Mouse (Mus musculus): Measurements from ENCODE around the gene Sp8. TPM values are rescaled to one million over a fixed set of nuclear protein-coding genes. Genes with fewer than 3 reads are reported as not detected.

Sp8 gene
- not detected for total RNA-seq (2021)

DNA sequence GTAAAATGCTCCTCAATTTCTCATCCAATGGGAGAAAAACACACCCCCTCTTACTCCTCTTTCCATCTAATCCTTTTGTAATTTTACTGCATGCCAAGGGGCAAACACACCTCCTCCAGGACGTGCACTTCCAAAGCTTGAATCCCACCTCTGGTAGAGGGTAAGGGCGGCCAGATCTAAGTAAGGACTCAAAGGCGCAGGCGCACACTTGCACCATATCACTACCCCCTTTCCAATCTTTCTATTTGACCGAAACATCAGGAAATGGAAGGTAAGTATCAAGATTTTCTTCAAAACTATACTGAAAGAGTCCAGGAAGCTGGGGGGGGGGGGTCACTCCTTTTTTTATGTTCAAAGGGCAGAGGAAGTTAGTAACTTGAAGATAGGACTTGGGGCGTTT, at the start of gene Sp8:
TSS of gene Sp8 (plus strand) at position 109 of the 400 bp plus-strand sequence.
- intact Hi-C loops (cut with DNase I): loop anchor here (10.0 kb wide), 1 partner anchor 541 kb away; the partner anchor contains the start of gene Sp4
- DNase-seq: no peak

DNA sequence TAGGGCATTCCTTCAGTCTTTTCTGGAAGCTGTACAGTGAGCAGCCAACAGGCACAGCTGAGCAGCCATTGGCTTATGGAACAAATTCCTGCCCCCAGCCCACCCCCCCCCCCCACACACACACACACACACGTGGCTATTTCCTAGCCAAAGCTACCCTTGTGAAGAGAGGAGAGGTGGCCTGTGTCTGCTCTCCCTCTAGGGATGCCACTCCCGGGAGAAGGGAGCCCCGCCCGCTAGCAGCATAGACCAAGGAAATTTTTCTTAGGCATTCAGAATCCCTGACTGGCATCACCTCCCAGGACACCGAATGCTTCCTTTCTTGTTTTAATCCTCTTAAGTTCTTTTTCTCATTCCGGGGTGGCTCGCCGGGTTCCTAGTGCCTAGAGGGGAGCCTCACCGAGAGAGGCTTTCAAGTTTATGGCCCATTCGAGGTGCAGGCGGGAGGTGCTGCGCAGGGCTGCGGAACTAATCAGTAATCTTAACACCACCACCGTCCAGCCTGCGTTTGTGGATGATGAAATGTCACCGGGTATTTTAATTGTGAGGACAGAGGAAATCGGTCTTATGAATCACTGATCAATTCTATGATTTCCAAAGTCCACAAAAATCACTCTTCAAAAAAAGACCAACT, 34.7 kb upstream of the Sp8 start:
- no peak for DNase-seq
- intact Hi-C loops (cut with DNase I): no loop called here

DNA sequence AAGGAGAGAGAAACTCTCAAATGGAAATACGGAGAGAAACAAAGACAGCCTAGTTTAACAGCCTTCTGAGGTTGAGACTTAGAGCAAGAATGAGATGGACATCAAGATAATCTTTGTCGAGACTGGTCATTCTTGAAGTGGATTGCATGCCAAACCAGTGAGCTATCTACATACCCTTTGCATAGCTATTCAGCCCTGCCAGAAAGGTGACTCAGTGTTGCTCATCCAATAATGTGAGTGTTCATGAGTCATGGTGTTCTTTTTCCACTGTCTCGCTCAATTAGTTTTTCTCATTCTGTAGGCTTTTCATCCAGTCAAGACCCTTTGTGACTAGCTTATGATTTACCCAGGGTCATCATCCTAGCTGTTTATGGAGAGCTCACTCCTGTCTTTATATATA, 31.6 kb upstream of the Sp8 start:
- intact Hi-C loops (cut with DNase I): no loop called here
- no peak for DNase-seq

DNA sequence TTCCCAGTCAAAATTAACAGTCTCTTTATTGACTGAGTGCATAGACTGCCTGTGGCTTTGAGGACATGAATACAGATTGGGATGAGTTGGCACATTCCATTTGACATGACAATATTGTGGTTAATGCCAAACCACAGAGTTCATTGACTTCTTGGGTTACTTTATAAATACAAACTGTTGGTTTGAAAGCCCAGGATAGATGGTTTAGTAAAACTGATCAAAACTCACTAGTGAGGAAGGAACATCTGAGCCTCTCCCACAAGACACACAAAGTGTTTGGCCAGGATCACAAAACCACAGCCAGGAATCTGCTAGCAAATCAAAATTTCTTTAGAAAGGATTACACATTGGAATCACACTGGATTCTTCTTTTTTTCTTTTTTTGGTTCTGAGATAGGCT, 30.0 kb upstream of the Sp8 start:
- intact Hi-C loops (cut with DNase I): no loop called here

DNA sequence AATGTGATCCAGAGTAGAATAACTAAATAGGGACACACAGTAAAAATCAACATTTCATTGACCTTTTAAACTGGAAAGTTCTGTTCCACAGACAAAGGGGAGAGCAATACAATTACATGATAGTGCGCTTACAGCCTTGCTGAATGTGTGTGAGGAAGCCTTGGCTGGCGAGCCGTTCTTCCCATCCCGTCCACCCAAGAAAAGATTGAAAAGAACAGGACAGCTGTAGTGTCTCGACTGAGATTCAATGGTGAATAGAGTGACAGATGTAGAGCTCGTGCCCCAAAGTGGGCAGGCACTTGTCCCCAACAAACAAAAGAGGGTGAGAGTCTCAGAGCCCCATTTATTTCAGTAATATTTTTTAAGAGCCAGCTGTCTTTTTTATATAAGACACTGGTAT, 16.2 kb upstream of the Sp8 start:
- no peak for DNase-seq
- intact Hi-C loops (cut with DNase I): loop anchor here (10.0 kb wide), 1 partner anchor 635 kb away; the partner anchor contains the start of gene Dnah11

More for the DNA sequence above, 30.0 kb upstream of the Sp8 start:
- DNase-seq: no peak

DNA sequence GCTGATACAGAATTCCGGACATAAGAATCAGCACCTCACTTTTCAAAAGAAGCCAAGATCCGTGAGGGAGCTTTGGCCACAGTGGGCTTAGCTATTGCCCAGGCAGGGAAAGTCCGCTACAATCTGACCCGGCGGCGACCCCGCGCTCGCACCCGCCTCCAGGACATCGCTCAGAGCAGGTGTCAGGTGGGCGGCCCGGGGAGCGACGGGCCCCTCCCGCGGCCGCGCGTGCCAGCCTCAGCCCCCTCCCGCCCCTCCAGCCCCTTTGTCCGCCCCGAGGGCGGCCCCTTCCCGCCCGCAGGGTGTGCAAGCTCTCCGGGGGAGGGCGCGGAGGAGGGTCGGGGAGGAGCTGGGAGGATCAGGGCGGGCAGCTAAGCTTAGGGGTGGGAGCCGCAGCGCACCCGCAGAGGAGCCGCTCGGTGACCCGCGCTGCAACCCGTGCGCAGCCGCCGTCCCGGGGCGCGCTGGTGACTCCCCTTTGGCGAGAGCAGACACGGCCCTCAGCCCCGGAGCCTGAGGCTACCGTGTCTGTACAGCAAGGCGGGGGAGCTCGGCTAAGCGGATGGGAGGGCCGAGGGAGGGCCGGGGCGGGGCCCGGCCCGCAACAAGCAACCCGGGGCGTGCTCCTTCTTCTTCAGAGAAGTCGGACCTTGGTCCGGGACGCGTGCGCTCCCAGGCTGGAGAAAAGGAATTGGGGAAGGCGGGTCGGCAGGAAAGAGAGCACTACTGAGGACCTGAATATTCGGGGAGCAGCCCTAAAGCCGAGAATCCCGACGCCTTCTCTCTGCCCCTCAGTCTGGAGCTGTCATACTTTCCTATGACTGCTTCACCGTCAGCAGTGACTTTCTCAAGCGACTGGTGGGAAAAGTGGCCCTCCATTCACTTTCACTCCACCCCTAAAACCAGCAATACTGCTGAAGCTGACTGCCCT, 9.5 kb upstream of the Sp8 start:
- intact Hi-C loops (cut with DNase I): loop anchor here (5.0 to 10.0 kb wide), 2 partner anchors 379 to 642 kb away; partner anchors contain the start of gene Dnah11
- no peak for DNase-seq

DNA sequence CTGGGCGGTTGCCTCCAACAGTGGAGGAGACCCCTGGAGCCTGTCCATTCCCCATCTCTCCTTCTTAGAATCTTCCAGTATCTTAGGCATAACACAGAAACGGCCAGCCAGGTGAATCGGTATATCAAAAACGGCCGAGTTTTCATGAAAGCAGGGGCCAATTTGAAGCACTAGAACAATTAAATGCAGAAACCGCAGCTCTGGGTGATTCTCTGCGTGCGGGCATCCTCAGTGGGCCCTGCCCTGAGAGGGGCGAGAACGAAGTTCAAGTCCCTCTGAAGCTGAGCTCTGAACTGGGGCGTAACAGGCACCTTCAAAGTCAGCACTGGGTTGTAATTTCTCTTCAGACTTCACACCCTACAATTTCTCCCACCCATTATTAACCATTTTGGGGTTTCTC, 8.8 kb upstream of the Sp8 start:
- intact Hi-C loops (cut with DNase I): loop anchor here (5.0 to 10.0 kb wide), 2 partner anchors 380 to 643 kb away; partner anchors contain the start of gene Dnah11

DNA sequence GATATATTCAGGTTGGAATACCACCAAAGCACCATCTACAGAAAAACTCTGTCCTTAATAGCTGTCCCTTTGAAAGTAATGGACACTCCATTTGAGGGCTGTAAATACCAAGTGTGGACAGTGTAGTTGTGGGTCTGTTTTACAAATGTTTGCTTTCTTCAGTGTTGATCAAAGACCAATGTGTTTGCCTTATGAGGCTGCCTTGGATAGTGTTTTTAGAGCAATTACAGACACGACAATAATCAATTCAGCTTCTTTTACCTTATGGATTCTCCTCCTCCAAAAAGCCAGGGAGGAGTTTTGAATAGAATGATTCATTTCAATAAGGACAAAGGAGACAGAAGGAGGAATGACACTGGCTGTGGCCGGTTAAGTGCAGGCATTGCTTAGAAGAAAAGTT, 7.9 kb upstream of the Sp8 start:
- intact Hi-C loops (cut with DNase I): loop anchor here (5.0 to 10.0 kb wide), 2 partner anchors 381 to 643 kb away; partner anchors contain the start of gene Dnah11

More for the DNA sequence above, 8.8 kb upstream of the Sp8 start:
- DNase-seq: no peak

DNA sequence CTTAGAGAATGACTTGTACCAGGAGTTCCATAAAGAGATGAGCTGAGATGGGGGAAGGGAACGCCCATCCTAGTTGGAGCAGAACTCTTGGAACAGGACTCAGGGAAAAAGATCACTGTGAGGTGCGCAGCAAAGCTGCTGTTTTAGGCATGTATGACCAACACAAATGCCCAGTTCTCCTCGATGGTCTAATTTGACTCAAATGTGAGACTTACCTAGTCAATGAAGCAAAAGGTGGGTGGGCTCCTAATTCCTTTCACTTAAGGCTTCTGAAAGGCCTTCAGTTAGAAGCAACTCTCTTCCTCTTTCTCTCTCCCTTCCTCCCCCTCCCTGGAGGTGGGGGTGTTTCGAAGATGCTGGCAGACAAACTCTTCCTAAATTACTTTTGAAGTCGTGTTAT, 6.7 kb upstream of the Sp8 start:
- DNase-seq: no peak

More for the DNA sequence above, 7.9 kb upstream of the Sp8 start:
- no peak for DNase-seq

DNA sequence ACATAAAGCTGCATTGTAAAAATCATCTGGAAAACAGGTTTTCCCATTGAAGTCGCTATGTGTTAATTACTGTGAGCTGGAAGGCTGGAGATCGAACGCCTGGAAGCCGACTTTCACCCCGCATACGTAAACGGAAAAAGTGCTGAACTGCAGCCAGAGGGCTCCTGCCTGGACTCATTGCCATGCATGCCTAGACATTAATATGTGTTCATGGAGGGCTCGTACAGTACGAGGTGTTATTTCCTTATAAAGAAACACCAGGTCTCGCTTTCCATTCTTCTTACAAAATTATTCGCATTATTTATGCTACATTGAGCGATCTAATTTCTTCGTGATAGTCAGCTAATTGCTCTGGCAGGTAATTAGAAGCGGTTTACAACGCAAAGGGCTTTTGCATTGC, 5.8 kb upstream of the Sp8 start:
- no peak for DNase-seq
- intact Hi-C loops (cut with DNase I): loop anchor here (10.0 kb wide), 1 partner anchor 536 kb away; the partner anchor contains the start of gene Sp4

More for the DNA sequence above, 6.7 kb upstream of the Sp8 start:
- intact Hi-C loops (cut with DNase I): loop anchor here (5.0 to 10.0 kb wide), 2 partner anchors 382 to 645 kb away; partner anchors contain the start of gene Dnah11

DNA sequence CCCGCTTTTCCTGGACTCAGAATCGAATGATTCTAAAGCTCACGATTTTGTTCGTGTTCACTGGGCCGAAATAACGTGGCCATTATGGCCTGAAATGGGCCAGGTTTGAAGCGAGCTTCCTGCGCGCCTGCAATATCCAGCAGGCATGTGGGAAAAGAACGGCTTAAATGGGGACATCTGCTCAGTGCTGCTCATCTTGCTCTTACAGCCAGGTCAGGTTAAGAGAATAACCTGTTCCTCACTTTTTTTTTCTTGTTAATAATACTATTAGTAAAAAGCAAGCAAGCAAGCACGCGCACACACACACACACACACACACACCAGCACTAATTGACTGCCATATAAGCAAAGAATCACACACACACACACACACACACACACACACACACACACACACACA, 5.3 kb upstream of the Sp8 start:
- no peak for DNase-seq
- intact Hi-C loops (cut with DNase I): loop anchor here (10.0 kb wide), 1 partner anchor 536 kb away; the partner anchor contains the start of gene Sp4

DNA sequence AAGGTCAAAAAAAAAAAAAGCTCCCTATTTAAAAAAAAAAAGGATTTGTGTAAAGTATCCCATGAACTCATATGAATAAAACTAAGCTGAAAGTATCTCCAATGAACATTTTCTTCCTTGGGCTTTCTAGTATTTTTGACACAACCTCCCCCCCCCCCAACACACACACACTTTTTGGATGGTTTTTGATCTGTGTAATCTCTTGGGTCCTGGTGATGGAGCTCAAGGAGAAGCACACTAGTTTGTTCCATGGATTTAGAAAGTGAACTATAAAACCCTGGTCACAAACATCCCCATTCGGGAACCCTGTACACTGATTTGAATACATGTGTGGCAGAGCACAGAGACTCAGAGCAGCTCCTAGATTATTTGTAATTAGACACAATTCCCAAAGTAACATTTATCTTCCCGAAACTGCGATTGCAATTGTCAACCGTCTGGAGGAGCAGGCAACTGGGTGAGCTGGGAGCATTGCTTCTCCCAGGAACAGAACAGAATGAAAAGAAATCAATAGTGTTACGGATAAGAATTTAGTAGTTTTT, 4.7 kb upstream of the Sp8 start:
- DNase-seq: no peak
- intact Hi-C loops (cut with DNase I): loop anchor here (10.0 kb wide), 1 partner anchor 537 kb away; the partner anchor contains the start of gene Sp4

DNA sequence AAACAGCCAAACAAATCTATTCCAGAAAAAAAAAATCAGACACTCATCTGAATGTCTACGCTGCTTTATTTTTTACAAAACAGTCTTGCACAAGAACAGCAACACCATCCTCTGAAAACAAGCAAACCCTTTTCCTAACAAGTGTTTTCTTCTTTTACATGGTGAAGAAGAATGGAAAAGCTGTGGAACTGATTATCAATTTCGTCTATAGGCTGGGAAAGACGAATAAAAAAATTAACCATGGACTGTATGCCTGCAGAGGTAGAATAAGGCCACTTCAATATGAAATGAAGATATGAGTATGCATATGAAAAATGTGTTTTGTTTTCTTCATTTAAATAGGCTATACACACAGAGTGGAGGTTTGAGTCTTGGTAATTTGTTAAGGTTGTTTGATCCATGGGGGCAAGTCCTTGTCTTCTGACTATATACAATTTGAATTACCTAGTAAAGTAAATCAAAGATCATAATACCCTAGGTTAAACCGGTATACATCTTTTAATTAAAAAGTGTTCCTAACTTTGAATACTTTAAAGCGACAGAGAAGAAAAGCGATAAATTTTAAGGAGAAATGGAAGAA, 4.1 kb upstream of the Sp8 start:
- intact Hi-C loops (cut with DNase I): loop anchor here (10.0 kb wide), 1 partner anchor 537 kb away; the partner anchor contains the start of gene Sp4
- DNase-seq: no peak

DNA sequence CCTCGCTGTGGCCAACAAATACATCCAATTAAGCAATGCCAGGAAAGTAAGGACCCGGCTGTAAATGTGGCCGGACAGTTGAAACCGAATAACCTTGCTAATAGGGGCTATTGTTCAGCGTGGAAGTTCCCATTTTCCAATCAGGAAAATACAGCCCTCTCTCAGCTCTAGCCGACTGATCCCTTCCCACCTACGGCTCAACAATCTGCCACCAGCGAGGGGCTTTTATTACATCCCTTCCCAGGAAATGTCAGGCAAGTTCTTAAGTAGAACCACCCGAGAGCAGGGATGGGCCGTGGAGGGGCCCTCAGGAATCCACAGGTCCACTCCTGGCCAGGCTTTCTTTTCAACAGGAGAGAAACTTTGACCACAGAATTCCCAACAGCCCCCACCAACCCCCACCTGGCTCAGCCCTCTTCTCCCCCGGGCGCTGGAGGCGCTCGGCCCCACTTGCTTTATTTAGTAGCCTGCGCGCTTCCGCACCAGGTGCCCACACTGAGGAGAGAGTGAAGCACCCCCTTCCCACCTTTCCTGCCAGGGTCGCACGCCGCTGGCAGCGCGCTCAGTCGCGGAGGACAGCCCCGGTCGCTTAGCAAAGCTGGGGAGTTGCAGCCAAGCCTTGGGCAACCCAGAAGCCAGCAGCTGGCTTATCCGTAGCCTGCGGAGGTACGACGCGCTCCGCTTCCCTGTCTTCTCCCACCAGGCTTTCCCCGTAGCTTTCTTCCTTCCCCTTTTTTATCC, 3.3 kb upstream of the Sp8 start:
- intact Hi-C loops (cut with DNase I): loop anchor here (10.0 kb wide), 1 partner anchor 538 kb away; the partner anchor contains the start of gene Sp4
- DNase-seq: no peak

DNA sequence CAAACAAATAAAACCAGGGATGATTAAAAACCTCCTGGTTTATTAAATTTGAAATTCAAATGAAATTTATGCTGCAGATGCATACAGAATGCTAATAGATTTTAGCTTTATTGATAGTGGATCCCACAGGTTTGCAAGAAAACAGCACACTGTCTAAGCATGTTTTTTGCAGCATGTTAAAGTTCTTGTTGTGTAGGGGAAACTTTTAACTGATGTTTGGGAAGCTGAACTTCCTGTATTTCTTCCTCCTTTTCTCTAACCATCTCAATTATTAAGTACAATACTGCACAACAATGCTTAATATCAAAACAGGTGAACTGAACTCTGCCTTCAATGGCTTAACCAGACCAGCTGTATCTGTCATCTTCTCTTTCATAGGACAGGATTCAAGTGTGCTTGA, 2.0 kb upstream of the Sp8 start:
- no peak for DNase-seq
- intact Hi-C loops (cut with DNase I): loop anchor here (10.0 kb wide), 1 partner anchor 539 kb away; the partner anchor contains the start of gene Sp4

DNA sequence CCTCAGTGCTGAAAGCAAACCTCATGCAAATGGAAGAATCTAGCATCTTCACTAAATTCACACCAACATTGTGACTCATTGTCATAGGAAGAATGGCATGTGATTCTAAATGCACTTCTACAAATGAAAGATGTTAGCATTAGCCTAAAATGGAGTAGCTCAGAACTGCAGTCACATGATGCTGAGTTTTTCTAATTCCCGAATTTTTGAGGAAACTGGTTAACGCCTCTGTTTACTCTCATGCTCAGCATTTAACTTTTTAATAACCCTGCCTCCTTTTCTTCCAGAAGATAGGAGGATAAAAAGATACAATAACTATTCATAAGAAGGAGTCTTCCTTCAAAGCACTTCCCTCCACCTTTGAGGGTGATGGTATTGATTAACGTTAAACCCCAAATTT, 1.3 kb upstream of the Sp8 start:
- no peak for DNase-seq
- intact Hi-C loops (cut with DNase I): loop anchor here (10.0 kb wide), 1 partner anchor 540 kb away; the partner anchor contains the start of gene Sp4

DNA sequence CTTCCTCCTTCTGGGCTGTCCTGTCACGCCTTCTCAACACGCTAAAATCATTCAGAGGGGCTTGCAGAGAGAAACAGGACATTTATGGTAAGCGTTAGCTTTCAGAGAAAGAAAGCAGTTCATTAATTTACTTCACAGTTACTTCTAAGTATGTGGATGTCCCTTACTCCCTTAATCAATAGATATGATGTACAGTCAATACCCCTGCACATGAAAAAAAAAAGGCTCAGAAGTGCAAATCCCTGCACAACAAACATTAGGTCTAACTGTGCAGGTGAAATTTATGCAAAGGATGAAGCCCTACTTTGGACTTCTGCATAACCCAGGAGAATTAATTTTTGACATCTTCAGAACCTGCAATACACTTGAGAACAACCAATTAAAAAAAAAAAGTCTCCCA, 778 bp upstream of the Sp8 start:
- DNase-seq: no peak
- intact Hi-C loops (cut with DNase I): loop anchor here (10.0 kb wide), 1 partner anchor 541 kb away; the partner anchor contains the start of gene Sp4

DNA sequence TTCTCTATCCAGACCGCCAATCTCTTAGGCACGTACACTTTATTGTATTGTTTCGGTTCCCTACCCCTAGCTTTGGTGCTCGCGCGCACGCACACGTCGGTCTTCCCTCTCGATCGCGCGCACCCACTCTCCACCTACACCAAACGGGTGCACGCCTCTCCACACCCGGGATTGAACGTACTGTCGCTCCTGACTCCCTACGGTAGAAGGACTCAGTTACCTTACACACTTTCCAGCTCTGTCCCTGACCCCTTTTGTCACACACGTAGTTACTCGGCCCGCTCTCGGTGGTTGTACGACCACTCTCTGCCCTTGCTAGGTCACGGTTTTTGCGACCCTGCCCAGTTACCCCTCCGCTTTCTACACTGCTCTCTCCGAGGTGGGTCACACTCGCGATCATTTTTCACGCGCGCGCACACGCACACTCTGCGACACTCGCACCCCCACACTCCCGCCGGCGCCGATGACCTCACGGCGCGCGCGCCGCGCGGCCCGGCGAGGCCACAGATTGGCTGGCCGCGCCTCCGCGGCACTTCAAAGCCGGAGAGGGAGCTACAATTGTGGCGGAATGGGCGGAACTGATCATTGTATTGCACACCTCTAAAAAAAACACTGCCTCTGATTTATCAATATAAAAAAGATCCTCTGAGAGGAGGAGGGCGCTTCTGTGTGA, 656 bp downstream of the Sp8 start:
- intact Hi-C loops (cut with DNase I): loop anchor here (10.0 kb wide), 1 partner anchor 542 kb away; the partner anchor contains the start of gene Sp4
- no peak for DNase-seq

DNA sequence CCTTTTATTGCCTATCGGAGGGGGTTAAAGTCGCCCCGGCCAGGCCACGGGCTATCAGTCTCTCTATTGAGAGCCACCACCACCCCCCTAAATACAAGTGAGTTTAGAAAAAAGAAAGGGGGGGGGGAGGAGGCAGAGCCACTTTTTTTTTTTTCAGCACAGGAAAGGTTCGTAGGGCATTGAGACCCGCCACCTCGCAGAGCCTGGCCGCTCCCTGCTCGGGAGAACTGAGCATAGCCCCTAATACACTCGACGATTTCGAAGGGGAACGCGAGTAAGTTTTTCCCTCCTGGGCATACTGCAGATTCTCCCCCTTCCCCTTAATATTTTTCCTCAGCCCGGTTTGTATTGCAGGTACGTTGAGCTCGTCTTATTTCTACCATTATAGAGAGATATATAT, 1.3 kb downstream of the Sp8 start:
- intact Hi-C loops (cut with DNase I): loop anchor here (10.0 kb wide), 1 partner anchor 543 kb away; the partner anchor contains the start of gene Sp4
- no peak for DNase-seq

Measured in heart, postnatal 36 days (tissue).